Mouse (Mus musculus) heart, adult 8-10 months (tissue): ENCODE measurements at regions not wholly inside any gene's neighbourhood (a gene's known extent, or its start where the extent isn't known, plus 50 kb on each side); places are given as distances from the start of the nearest gene placed in this dataset.

ENCODE experiments used
- DNase-seq: peaks from one replicate; pipeline ENCODE4 v3.0.0; 2022; ENCODE audit warnings: low spot score

GRCm38 (mm10) chr2:61100854-61101253 is 137.9 kb upstream of the Rbms1 start:
- no peak for DNase-seq

DNA sequence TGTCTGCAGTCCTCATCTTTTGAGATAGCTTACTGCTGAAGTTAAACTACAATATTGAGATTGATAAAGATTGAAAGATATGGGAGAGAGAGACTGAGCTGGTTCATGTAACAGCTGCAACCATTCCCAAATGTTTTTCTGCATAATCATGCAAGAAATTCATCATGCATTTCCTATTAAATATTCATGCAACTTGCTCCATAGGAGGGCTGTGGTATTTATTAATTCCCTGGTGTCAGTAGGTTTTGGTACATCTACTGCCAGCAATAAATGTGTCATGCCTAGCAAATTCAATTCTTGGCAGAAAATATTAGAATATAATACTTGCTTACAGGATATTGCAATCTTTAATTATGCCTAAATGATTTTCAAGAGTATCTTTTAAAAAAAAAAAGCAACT is 125.5 kb upstream of the Rbms1 start:
- no peak for DNase-seq

- no peak for DNase-seq
Observed at GRCm38 (mm10) chr2:61084835-61085234, 121.8 kb upstream of the Rbms1 start.

GRCm38 (mm10) chr2:61083100-61083499 is 120.1 kb upstream of the Rbms1 start:
- DNase-seq, result no peak

- DNase-seq, result no peak
Observed at GRCm38 (mm10) chr2:61082640-61083039, 119.6 kb upstream of the Rbms1 start.

- no peak for DNase-seq
Observed at GRCm38 (mm10) chr2:61080006-61080405, 117.0 kb upstream of the Rbms1 start.

- no peak for DNase-seq
Observed at GRCm38 (mm10) chr2:61071025-61071424, 108.0 kb upstream of the Rbms1 start.

GRCm38 (mm10) chr2:61067877-61068276 is 104.9 kb upstream of the Rbms1 start:
- DNase-seq, result no peak

DNA sequence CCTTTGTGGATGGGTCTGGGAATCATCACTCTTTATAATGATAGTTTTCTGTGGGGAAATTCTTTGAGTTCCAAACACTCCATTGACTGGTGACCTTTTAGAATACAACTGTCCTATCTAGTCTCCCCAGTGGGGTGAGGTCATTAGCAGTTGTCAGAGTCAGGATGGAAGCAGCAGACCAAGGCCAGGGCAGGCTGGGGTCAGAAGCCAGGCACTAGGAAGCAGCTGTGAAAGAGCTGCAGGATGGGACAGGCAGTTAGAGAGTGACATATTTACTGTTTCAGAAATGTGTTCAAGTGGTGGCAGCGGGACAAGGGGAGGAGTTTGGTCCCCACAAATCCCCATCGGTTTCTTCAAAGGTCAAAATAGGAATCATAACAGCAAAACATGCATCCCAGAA is 99.1 kb upstream of the Rbms1 start:
- peak; percentile 57 for DNase-seq

DNA sequence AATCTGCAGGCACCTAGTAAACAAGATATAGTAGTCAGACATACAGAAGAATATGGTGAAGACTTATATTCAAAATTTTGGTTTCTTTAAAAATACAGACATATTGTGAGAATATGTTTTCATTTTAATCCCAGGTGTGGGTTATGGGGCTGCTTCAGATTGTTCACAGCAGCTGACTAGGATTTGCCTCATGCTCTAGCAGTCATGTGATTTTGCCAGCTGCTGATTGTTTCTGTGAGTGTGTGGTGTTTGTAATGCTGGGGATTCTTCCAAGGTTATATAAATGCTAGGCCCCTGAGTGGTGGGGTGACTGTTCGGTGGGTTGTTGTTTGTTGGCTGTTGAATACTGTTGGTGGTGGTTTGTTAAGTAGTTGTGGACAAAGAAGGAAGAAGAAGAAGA is 97.9 kb upstream of the Rbms1 start:
- no peak for DNase-seq

DNA sequence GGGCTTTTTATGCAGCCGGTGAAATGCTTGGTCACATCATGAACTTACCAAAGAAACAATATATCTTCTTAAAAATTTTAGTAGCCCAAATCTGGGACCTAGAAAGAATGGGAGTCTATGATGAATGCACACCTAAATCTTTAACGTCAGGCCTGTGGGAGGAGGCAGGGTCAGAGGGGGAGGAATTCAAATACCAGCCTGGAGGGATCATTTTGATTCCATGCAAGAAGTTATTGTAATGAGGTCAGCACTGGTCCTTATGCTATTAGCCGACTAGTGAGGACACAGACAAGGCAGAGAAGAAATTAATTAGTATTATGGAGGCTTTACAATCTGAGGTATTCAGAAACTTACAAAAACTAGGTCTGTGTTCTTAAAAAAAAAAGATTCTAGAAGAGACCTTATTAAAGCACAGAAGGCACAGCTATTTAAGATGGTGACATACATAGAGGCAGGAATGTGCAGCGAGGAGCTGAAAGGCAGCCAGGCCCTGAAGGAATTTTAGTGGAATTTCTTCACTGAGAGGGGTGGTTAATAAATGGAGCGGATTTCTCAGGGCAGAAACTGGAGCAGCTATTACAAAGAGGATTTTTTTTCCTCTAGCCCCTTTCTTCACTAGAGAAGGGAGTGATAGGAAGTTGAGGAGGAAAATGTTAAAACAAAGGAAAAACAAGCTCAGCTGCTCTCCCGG is 95.7 kb upstream of the Rbms1 start:
- DNase-seq, result no peak

- no peak for DNase-seq
Observed at GRCm38 (mm10) chr2:61052296-61052695, 89.3 kb upstream of the Rbms1 start.

DNA sequence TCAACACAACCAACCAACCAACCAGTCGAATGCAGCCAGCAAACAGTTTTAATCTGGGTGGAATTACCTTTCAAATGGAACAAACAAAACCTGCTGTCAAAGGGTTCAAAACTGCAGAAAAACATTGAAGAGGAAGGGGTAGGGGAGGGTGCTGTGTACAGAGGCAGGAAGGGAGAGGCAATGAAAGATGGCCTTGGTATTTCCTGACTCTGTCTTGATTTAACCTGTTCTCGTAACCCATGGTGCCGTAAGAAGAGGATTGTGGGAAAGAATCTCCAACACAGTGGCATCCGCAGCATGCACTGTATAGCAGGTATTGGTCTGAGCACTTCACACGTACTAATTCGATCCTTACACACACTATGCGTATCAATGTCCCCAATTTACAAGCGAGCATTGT is 88.8 kb upstream of the Rbms1 start:
- DNase-seq, result no peak

DNA sequence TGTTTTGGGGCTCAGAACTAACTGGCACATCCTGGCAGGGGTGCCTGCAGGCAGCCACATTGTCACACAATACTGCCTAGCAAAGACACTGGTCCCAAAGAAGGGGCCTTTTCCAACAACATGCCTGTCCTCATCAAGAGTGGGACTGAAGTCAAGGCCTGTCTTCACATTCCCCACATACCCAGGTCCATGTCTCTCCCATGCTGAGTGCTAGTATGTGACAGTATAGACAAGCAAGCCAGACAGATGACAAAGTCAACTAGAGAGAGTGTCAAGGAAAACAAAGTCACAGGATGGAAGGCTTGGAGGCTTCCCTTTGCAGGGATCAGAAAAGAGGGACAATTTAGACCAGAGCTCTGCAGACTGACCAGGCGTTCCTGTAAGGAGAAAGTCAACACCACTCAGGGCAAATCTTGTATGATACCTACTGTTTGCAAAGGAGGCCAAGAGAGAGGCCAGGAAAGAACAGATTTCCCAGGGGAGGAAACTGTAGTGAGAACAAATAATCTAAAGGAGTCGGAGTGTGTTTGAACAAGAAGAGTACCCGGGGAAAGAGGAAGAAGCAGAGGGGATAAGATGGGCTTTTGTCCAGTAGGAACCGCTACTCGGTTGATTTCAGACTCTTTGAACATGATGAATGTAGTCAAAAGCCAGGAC is 83.2 kb upstream of the Rbms1 start:
- no peak for DNase-seq

DNA sequence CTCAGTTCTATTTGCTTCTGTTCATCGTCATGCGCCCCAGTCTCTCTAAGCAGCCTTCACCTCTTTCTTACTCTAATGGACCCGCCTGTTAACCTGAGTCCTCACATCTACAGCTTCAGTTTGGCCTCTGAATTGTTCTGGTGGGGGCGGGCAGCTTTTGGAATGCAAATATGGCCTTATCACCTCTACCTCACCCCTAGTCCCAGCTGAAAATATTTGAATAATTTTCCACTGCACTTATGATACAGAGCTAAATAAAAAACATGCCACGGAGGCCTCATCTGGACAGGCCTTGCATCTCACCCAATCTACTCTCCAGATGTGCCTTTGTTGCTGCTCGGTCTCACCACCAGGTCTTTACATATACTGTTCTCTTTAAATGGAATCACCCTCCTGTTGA is 82.5 kb upstream of the Rbms1 start:
- no peak for DNase-seq

- DNase-seq, result no peak
Observed at GRCm38 (mm10) chr2:61032920-61033319, 69.9 kb upstream of the Rbms1 start.

DNA sequence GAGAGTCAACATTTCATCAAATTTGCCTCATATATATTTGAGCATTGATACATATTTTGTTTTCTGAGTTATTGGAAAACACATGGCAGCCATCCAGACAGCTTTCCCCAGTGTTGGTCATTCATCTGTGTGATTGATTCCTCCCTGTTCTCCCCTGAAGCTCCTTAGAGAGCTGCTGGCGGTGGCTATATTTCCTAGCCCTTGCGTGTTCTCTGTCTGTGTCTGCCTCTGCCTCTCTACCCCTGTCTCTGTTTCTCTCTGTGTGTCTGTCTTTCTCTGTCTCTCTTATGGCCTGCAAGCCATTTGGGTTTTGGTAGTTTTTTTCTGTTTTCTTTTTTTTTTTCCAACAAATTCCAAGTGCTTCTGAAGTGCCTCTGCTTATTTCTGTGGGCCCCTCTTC is 66.7 kb upstream of the Rbms1 start:
- no peak for DNase-seq

GRCm38 (mm10) chr2:61028578-61028977 is 65.6 kb upstream of the Rbms1 start:
- DNase-seq, result no peak

DNA sequence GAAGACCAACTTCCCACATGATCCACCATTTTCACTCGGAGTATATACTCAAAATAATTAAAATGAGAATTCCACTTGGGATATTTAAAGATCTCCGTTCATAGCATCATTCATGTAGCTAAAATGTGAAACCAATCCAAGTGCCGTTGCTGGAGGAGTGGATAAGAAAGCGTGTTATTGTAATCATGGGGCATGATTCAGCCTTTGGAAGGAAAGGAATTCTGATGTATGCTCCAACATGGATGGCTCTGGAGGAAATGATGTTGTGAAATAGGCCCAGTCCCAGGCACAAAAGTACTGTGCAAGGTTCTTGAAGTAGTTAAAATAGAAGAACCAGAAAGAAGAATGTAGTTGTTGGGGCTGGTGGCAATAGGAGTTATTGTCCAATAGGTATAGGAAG is 64.7 kb upstream of the Rbms1 start:
- DNase-seq, result no peak

DNA sequence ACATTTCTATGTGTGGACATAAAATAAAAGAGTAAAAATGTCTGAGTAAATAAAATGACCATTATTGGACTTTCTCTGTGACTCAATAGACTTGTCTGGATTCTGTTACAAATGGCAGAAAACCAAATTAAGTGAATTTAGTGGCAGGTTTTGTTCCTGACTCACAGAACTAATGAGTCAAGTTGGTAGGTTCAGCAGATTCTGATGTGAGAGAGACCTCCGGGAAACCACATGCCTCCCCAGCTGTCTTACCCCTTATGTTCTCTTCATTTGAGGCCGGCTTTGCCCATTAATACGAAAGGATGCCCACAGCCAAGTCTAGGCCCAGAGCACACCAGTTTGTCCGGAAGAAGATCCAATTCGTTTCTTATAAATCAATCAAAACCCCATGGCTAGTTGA is 59.4 kb upstream of the Rbms1 start:
- no peak for DNase-seq

DNA sequence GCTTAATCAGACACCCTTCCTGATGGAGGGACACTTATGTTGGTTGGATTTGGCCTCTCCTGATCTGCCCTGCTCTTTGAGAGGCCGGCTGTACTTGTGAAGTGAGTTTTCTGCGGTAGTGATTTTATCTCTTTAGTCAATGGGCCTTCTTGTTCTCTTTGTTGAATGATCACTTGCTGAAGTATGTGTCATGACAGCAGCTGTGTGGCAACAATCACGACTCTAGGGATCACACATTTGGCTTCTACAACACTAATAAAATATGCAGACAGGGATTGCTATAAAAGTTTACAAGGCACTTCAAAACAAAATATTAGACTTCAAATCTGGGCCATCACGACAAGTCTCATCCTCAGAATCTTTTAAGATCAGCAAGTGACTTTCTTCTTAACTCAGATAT is 57.8 kb upstream of the Rbms1 start:
- DNase-seq, result no peak

GRCm38 (mm10) chr2:61013006-61013405 is 50.0 kb upstream of the Rbms1 start:
- no peak for DNase-seq
